Mouse (Mus musculus) cortical plate, adult 2 months (tissue): ENCODE measurements at regions not wholly inside any gene's neighbourhood (a gene's known extent, or its start where the extent isn't known, plus 50 kb on each side); places are given as distances from the start of the nearest gene placed in this dataset.

Experiments used
- CTCF ChIP-seq: fragments of 200-500 bp; IDR thresholded peaks from 2 replicates; pipeline ENCODE4 v1.5.1; 2011; ENCODE audit warnings: mild to moderate bottlenecking, control low read depth, low read length; ENCODE audit not compliant: insufficient read depth; ENCODE audit errors: extremely low read depth
- POLR2A ChIP-seq: fragments of 200-500 bp; IDR thresholded peaks from 2 replicates; pipeline ENCODE4 v1.6.1; 2011; ENCODE audit warnings: mild to moderate bottlenecking, low read length, control low read depth; ENCODE audit not compliant: insufficient read depth; ENCODE audit errors: extremely low read depth

- TF ChIP-seq CTCF (peak; percentile 95), POLR2A (no peak)
These were observed 195.2 kb upstream of the Bmper start for GRCm38 (mm10) chr9:23027377-23028313.
